Mouse (Mus musculus) spleen, adult 2 months (tissue): ENCODE measurements around the gene Nap1l1.

Source experiments
- CTCF ChIP-seq: fragments of 200-500 bp; IDR thresholded peaks from 2 replicates; pipeline ENCODE4 v1.5.1; 2011; ENCODE audit warnings: mild to moderate bottlenecking, inconsistent platforms; ENCODE audit not compliant: insufficient read depth, insufficient read length, insufficient replicate concordance; ENCODE audit errors: extremely low read depth
- POLR2A ChIP-seq: fragments of 200-500 bp; IDR thresholded peaks from 2 replicates; pipeline ENCODE4 v1.6.1; 2011; ENCODE audit warnings: low read depth, low read length, inconsistent platforms

- TF ChIP-seq CTCF (no peak), POLR2A (peak; percentile 80)
Measured at GRCm38 (mm10) chr10:111506101-111506925, 33.3 kb downstream of the Nap1l1 start, which contains the start of gene Phlda1.
